Mouse (Mus musculus) liver, adult 2 months (tissue): Measurements from ENCODE around the gene Anapc7. TPM values are rescaled to one million over a fixed set of nuclear protein-coding genes. Genes with fewer than 3 reads are reported as not detected.
A peak's percentile ranks its signal among the peaks of the same experiment; 100 is the strongest.

Experiments
- DNase-seq: peaks from one replicate; pipeline ENCODE4 v3.0.0-alpha.2; 2011; ENCODE audit warnings: low read depth, low spot score; ENCODE audit errors: extremely low read depth
- H3K27ac ChIP-seq: fragments of 200-500 bp; replicated peaks from 2 replicates; pipeline ENCODE4 v1.5.1; 2012; ENCODE audit warnings: low read depth, mild to moderate bottlenecking, control low read depth, inconsistent platforms, low read length; ENCODE audit not compliant: insufficient read depth
- H3K27me3 ChIP-seq: fragments of 200-500 bp; 2 replicates; pipeline ENCODE4 v1.6.1; 2012; ENCODE audit warnings: mild to moderate bottlenecking, moderate library complexity, low read length, inconsistent platforms; ENCODE audit not compliant: control insufficient read depth, insufficient read depth
- H3K36me3 ChIP-seq: fragments of 200-500 bp; 2 replicates; pipeline ENCODE4 v1.6.1; 2012; ENCODE audit warnings: low read length, inconsistent platforms; ENCODE audit not compliant: control insufficient read depth, insufficient read depth
- H3K4me1 ChIP-seq: fragments of 200-500 bp; 2 replicates; pipeline ENCODE4 v1.6.1; 2011; ENCODE audit warnings: low read length; ENCODE audit not compliant: control insufficient read depth, insufficient read depth
- H3K4me3 ChIP-seq: fragments of 200-500 bp; 2 replicates; pipeline ENCODE4 v1.5.1; 2011; ENCODE audit warnings: low read depth, mild to moderate bottlenecking, control low read depth, low read length, moderate library complexity; ENCODE audit not compliant: insufficient read depth
- H3K79me2 ChIP-seq: fragments of 200-500 bp; 2 replicates; pipeline ENCODE4 v1.6.1; 2012; ENCODE audit warnings: inconsistent platforms, mild to moderate bottlenecking, low read length, moderate library complexity; ENCODE audit not compliant: control insufficient read depth, insufficient read depth
- H3K9ac ChIP-seq: fragments of 200-500 bp; 2 replicates; pipeline ENCODE4 v1.6.1; 2012; ENCODE audit warnings: low read depth, mild to moderate bottlenecking, control low read depth, inconsistent platforms, low read length
- CTCF ChIP-seq: fragments of 200-500 bp; IDR thresholded peaks from 2 replicates; pipeline ENCODE4 v1.5.1; 2011; ENCODE audit warnings: low read depth, low read length, control low read depth
- POLR2A ChIP-seq: fragments of 200-500 bp; IDR thresholded peaks from 2 replicates; pipeline ENCODE4 v1.6.1; 2011; ENCODE audit warnings: low read length, control low read depth; ENCODE audit not compliant: insufficient read depth; ENCODE audit errors: extremely low read depth
- WGBS: fragments of 180-500 bp; shearing (Covaris S2); methylation state at CpG from one replicate; pipeline ENCODE4 v1.1.7; 2018; 5-methylcytosine and 5-hydroxymethylcytosine counted together
- polyA plus RNA-seq: library from polyadenylated mRNA; depleted of rRNA; stranded (reverse); fragments of >200 nt; gene quantifications from 2 replicates; pipeline ENCODE4 v1.2.3, GENCODE M21; 2012
- total RNA-seq: library from RNA; depleted of rRNA; stranded (reverse); fragments of >200 nt; gene quantifications from 2 replicates; pipeline ENCODE4 v1.2.3, GENCODE M21; 2014

Anapc7 gene
- total and polyA plus RNA-seq, 2 experiments: 12.1 to 14.4 TPM

GRCm38 (mm10) chr5:122448869-122449268 is 27.4 kb downstream of the Anapc7 start:
- no peak overlapping the region for H3K9ac ChIP-seq
- peaks cover 13% of the 10 kb centered on the region for H3K4me1 ChIP-seq
- no peak for DNase-seq
- H3K79me2 ChIP-seq: no peaks in the 10 kb centered on the region
- no peak for TF ChIP-seq POLR2A
- no peak for TF ChIP-seq CTCF
- no peaks in the 10 kb centered on the region for H3K27me3 ChIP-seq
- peaks cover 9% of the 10 kb centered on the region for H3K36me3 ChIP-seq
- H3K4me3 ChIP-seq: no peak overlapping the region
- H3K27ac ChIP-seq: no peak overlapping the region
- WGBS: 89% methylated on average over 5 of the region's 5 CpGs

- Histone ChIP-seq H3K79me2 (no peaks in the 10 kb centered on the region), H3K27me3 (no peaks in the 10 kb centered on the region), H3K9ac (no peak overlapping the region), H3K4me1 (peaks cover 13% of the 10 kb centered on the region), H3K4me3 (no peak overlapping the region), H3K36me3 (peaks cover 13% of the 10 kb centered on the region), H3K27ac (no peak overlapping the region)
- DNase-seq: no peak
- no peak for TF ChIP-seq POLR2A
- TF ChIP-seq CTCF: no peak
- 63% methylated on average over 7 of the region's 7 CpGs for WGBS
Measured at GRCm38 (mm10) chr5:122449946-122450345, 28.5 kb downstream of the Anapc7 start.

- WGBS: 23% methylated on average over 5 of the region's 5 CpGs
- no peak overlapping the region for H3K9ac ChIP-seq
- H3K27me3 ChIP-seq: no peaks in the 10 kb centered on the region
- peak; percentile 55 for DNase-seq
- H3K4me3 ChIP-seq: no peak overlapping the region
- peak overlapping the region; percentile 4; the same call in 1 of the 2 replicates for H3K27ac ChIP-seq
- H3K79me2 ChIP-seq: no peaks in the 10 kb centered on the region
- TF ChIP-seq CTCF (peak; percentile 44), POLR2A (no peak)
- H3K36me3 ChIP-seq: peaks cover 15% of the 10 kb centered on the region
- peaks cover 13% of the 10 kb centered on the region for H3K4me1 ChIP-seq
Measured at GRCm38 (mm10) chr5:122450913-122451317, 29.4 kb downstream of the Anapc7 start.

DNA sequence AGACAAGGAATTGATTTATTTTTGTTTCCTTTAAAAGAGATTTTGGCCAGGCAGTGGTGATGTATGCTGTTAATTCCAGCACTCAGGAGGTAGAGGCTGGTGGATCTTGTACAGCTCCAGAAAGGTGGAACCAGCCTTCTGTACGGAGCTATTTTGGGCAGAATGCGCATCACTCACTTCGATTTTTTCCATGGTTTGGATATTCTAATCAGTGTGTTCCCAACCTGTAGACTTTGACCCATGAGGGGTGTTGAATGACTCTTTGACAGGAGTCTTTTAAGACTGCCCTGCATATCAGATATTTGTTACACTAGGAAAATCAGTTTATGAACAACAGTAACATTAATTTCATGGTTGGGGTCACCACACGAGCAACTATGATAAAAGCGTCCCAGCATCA is 29.8 kb downstream of the Anapc7 start:
- peaks cover 19% of the 10 kb centered on the region for H3K36me3 ChIP-seq
- no peak overlapping the region for H3K4me3 ChIP-seq
- 0 out of 2 replicates have a peak overlapping the region, but pooled peaks have one; percentile 43 for H3K27ac ChIP-seq
- peak; percentile 76 for DNase-seq
- TF ChIP-seq POLR2A (no peak), CTCF (no peak)
- no peaks in the 10 kb centered on the region for H3K79me2 ChIP-seq
- WGBS: 54% methylated on average over 5 of the region's 5 CpGs
- no peaks in the 10 kb centered on the region for H3K27me3 ChIP-seq
- H3K9ac ChIP-seq: no peak overlapping the region
- H3K4me1 ChIP-seq: peaks cover 13% of the 10 kb centered on the region

DNA sequence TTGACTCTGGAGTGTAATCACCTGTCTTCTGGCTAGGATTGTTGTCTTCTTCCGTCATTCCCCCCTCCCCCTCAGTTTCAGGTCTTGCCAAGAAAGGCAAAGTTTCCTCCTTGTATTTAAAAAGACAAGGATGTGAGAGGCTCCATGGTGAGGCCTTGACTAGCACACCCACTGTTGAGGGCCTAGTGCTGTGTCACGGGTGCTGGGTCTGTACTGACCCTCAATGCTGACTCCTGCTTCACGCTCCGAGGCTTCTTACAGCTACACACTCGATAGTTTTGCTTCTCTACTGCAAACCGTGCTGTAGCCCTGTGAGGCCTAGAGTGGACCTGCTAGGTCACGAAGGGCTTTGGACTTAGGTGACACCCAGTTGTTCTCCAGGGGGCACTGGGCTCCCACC is 30.7 kb downstream of the Anapc7 start:
- Histone ChIP-seq H3K79me2 (no peaks in the 10 kb centered on the region), H3K27me3 (no peaks in the 10 kb centered on the region), H3K36me3 (peaks cover 24% of the 10 kb centered on the region), H3K4me1 (peaks cover 13% of the 10 kb centered on the region), H3K4me3 (no peak overlapping the region), H3K27ac (no peak overlapping the region; the same call in 1 of the 2 replicates), H3K9ac (no peak overlapping the region)
- no peak for DNase-seq
- no peak for TF ChIP-seq POLR2A
- no peak for TF ChIP-seq CTCF
- 83% methylated on average over 7 of the region's 7 CpGs for WGBS

DNA sequence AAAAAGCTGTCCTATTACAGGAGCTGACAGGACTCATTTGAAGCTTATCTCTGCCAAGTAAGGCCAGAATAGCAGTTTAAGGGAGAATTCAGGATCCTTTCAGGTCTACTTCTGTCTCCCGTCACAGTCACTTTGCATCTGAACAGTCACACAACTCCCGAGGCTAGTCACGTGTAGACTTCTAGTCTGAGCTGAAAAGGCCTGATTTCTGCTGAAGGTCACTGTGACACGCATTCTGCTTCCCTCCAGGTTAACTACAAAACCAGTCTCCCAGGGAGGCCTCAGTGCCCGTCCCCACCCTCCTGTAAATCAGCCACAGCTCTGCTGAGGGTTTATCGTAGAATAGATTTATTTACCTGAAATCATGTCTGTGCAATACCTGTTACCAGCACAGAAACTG is 31.7 kb downstream of the Anapc7 start:
- Histone ChIP-seq H3K27me3 (no peaks in the 10 kb centered on the region), H3K9ac (no peak overlapping the region), H3K4me1 (peaks cover 13% of the 10 kb centered on the region), H3K36me3 (peaks cover 29% of the 10 kb centered on the region), H3K27ac (no peak overlapping the region), H3K4me3 (no peak overlapping the region), H3K79me2 (no peaks in the 10 kb centered on the region)
- no peak for TF ChIP-seq CTCF
- TF ChIP-seq POLR2A: no peak
- DNase-seq: no peak
- WGBS: 74% methylated on average over 6 of the region's 6 CpGs
